Mouse (Mus musculus): ENCODE results near the gene Olfr1293-ps. TPM values are rescaled to one million over a fixed set of nuclear protein-coding genes. Genes with fewer than 3 reads are reported as not detected.

Olfr1293-ps gene
- polyA plus RNA-seq (2011; ENCODE audit: insufficient read depth, insufficient read length, low read depth, missing spikeins): not detected in 2 replicates

DNA sequence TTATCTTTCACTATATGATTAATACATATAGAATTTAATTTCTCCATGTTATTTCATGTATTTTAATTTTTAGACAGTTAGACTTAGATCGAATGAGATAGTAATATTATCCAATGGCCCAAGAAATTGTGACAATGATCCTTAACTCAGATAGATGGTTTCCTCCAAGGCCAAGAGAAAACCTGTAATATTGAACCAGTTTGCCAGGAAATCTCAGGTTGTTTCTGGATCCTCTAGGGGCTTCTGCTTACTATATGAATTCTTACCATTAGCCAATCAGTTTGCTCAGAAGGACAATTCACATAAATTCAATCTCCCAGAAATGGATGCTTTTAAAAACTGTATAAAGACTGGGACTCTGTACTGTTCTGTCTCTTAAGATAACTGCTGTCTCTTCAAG is at the start of gene Olfr1293-ps:
Gene Olfr1293-ps, plus strand, starts transcription at position 301 of the 400 bp plus-strand sequence.
- Histone ChIP-seq H3K36me3 (ENCODE audit: control insufficient read depth, insufficient read depth, low read length, poor library complexity, severe bottlenecking) (no peaks in the 10 kb centered on the region), H3K4me1 (ENCODE audit: control insufficient read depth, insufficient read depth, low read length) (no peaks in the 10 kb centered on the region), H3K4me3 (ENCODE audit: low read depth, low read length) (no peak within 1 kb of the TSS), H3K9me3 (replicated peaks; ENCODE audit: control insufficient read depth, insufficient read depth, low read length, poor library complexity, severe bottlenecking) (peaks cover 1% of the 10 kb centered on the region; the same call in 1 of the 2 replicates), H3K9ac (ENCODE audit: low read depth, poor library complexity, severe bottlenecking) (no peak within 1 kb of the TSS), H3K27me3 (ENCODE audit: control insufficient read depth, insufficient read depth, low read length, poor library complexity, severe bottlenecking) (no peaks in the 10 kb centered on the region), H3K27ac (ENCODE audit: insufficient read depth, low read length) (no peak within 1 kb of the TSS)
- no peak for TF ChIP-seq POLR2A (IDR thresholded peaks at IDR 0.05; ENCODE audit: insufficient read depth, low read length)
- TF ChIP-seq CTCF (IDR thresholded peaks at IDR 0.05; ENCODE audit: low read depth, low read length): no peak
- no peak for TF ChIP-seq EP300 (IDR thresholded peaks at IDR 0.05; ENCODE audit: insufficient read depth, low read depth, low read length)

DNA sequence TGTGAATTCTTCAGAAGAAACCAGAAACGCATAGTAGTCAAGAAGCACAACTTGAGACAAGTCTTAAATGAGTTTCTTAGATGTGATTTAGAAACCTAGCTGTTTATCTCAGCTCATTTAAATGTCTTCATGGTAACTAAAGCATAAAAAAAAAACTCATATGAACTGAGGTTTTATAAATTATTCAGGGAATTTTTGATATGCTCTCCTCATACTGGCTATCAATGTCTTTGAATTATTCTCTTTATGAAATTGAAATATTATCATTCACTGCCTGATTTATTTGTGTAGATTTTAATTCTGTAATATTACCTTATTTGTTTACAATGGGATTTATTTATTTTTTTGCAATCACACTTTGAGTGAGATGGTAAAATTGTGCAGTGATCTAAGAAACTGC is 44.5 kb upstream of the Olfr1293-ps start, which contains the start of gene Olfr1289:
Gene Olfr1289, plus strand, starts transcription at position 301 of the 400 bp plus-strand sequence.
- H3K36me3 ChIP-seq (ENCODE audit: control insufficient read depth, insufficient read depth, low read length, poor library complexity, severe bottlenecking): no peaks in the 10 kb centered on the region
- no peaks in the 10 kb centered on the region for H3K9me3 ChIP-seq (replicated peaks; ENCODE audit: control insufficient read depth, insufficient read depth, low read length, poor library complexity, severe bottlenecking)
- no peak within 1 kb of the TSS for H3K9ac ChIP-seq (ENCODE audit: low read depth, poor library complexity, severe bottlenecking)
- no peak within 1 kb of the TSS for H3K4me3 ChIP-seq (ENCODE audit: low read depth, low read length)
- H3K4me1 ChIP-seq (ENCODE audit: control insufficient read depth, insufficient read depth, low read length): no peaks in the 10 kb centered on the region
- H3K27ac ChIP-seq (ENCODE audit: insufficient read depth, low read length): no peak within 1 kb of the TSS
- TF ChIP-seq CTCF (IDR thresholded peaks at IDR 0.05; ENCODE audit: low read depth, low read length) (no peak), POLR2A (IDR thresholded peaks at IDR 0.05; ENCODE audit: insufficient read depth, low read length) (no peak), EP300 (IDR thresholded peaks at IDR 0.05; ENCODE audit: insufficient read depth, low read depth, low read length) (no peak)
- H3K27me3 ChIP-seq (ENCODE audit: control insufficient read depth, insufficient read depth, low read length, poor library complexity, severe bottlenecking): no peaks in the 10 kb centered on the region

DNA sequence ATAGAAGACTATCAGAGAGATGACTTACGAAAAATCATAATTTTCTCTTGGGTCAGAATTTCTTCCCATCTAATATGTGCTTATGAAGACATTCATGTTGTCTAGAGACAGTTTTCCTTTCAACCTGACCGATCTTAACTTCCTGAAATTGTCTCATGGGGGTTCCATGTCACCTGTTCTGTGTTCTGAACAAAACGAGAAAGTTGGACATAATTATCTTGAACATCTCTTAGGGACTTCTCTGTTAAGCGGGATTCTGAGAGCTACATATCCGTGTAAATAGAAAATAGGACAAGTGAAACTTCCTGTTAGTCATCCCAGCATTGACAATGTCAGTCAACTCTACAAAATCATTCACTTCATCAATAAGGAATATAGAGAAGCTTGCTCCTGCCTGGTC is 31.3 kb upstream of the Olfr1293-ps start, which contains the start of gene Olfr1290:
Gene Olfr1290, minus strand, starts transcription at position 101 of the 400 bp plus-strand sequence.
- H3K4me1 ChIP-seq (ENCODE audit: control insufficient read depth, insufficient read depth, low read length): no peaks in the 10 kb centered on the region
- no peak for TF ChIP-seq POLR2A (IDR thresholded peaks at IDR 0.05; ENCODE audit: insufficient read depth, low read length)
- TF ChIP-seq CTCF (IDR thresholded peaks at IDR 0.05; ENCODE audit: low read depth, low read length): no peak
- no peak for TF ChIP-seq EP300 (IDR thresholded peaks at IDR 0.05; ENCODE audit: insufficient read depth, low read depth, low read length)
- no peaks in the 10 kb centered on the region for H3K36me3 ChIP-seq (ENCODE audit: control insufficient read depth, insufficient read depth, low read length, poor library complexity, severe bottlenecking)
- no peak within 1 kb of the TSS for H3K9ac ChIP-seq (ENCODE audit: low read depth, poor library complexity, severe bottlenecking)
- no peaks in the 10 kb centered on the region for H3K27me3 ChIP-seq (ENCODE audit: control insufficient read depth, insufficient read depth, low read length, poor library complexity, severe bottlenecking)
- H3K4me3 ChIP-seq (ENCODE audit: low read depth, low read length): no peak within 1 kb of the TSS
- no peak within 1 kb of the TSS for H3K27ac ChIP-seq (ENCODE audit: insufficient read depth, low read length)
- H3K9me3 ChIP-seq (replicated peaks; ENCODE audit: control insufficient read depth, insufficient read depth, low read length, poor library complexity, severe bottlenecking): no peaks in the 10 kb centered on the region

DNA sequence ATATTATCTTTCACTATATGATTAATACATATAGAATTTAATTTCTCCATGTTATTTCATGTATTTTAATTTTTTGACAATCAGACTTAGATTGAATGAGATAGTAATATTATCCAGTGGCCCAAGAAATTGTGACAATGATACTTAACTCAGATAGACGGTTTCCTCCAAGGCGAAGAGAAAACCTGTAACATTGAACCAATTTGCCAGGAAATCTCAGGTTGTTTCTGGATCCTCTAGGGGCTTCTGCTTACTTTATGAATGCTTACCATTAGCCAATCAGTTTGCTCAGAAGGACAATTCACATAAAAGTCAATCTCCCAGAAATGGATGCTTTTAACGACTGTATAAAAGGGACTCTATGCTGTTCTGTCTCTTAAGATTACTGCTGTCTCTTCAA is 28.1 kb upstream of the Olfr1293-ps start, which contains the start of gene Olfr1291-ps1:
Gene Olfr1291-ps1, plus strand, starts transcription at position 301 of the 400 bp plus-strand sequence.
- H3K27me3 ChIP-seq (ENCODE audit: control insufficient read depth, insufficient read depth, low read length, poor library complexity, severe bottlenecking): no peaks in the 10 kb centered on the region
- H3K4me3 ChIP-seq (ENCODE audit: low read depth, low read length): no peak within 1 kb of the TSS
- H3K4me1 ChIP-seq (ENCODE audit: control insufficient read depth, insufficient read depth, low read length): no peaks in the 10 kb centered on the region
- no peaks in the 10 kb centered on the region for H3K9me3 ChIP-seq (replicated peaks; ENCODE audit: control insufficient read depth, insufficient read depth, low read length, poor library complexity, severe bottlenecking)
- no peak within 1 kb of the TSS for H3K27ac ChIP-seq (ENCODE audit: insufficient read depth, low read length)
- TF ChIP-seq EP300 (IDR thresholded peaks at IDR 0.05; ENCODE audit: insufficient read depth, low read depth, low read length): no peak
- no peak for TF ChIP-seq CTCF (IDR thresholded peaks at IDR 0.05; ENCODE audit: low read depth, low read length)
- TF ChIP-seq POLR2A (IDR thresholded peaks at IDR 0.05; ENCODE audit: insufficient read depth, low read length): no peak
- no peak within 1 kb of the TSS for H3K9ac ChIP-seq (ENCODE audit: low read depth, poor library complexity, severe bottlenecking)
- H3K36me3 ChIP-seq (ENCODE audit: control insufficient read depth, insufficient read depth, low read length, poor library complexity, severe bottlenecking): no peaks in the 10 kb centered on the region

DNA sequence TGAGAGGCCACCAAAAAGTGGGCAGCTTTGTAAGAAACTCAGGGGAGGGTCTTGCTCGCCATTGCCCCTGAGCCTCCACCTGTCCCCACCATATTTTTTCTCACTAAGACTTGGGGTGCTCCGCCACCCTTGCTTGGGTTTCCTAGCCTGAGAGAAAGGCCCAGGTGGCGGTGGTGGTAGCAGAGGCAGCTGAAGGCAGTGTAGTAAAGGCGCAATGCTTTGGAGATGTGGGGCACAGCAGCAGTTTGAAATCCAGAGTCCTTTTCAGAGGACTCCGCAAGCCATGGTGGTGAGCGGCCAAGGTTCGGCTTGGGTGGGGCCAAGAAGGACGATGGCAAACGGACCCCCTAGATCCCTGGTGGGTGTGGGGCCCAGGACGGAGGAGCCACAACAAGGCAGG is 7.6 kb upstream of the Olfr1293-ps start:
- Histone ChIP-seq H3K9me3 (replicated peaks; ENCODE audit: control insufficient read depth, insufficient read depth, low read length, poor library complexity, severe bottlenecking) (peaks cover 7% of the 10 kb centered on the region), H3K36me3 (ENCODE audit: control insufficient read depth, insufficient read depth, low read length, poor library complexity, severe bottlenecking) (no peaks in the 10 kb centered on the region), H3K4me3 (ENCODE audit: low read depth, low read length) (no peak overlapping the region), H3K27me3 (ENCODE audit: control insufficient read depth, insufficient read depth, low read length, poor library complexity, severe bottlenecking) (no peaks in the 10 kb centered on the region), H3K9ac (ENCODE audit: low read depth, poor library complexity, severe bottlenecking) (no peak overlapping the region), H3K4me1 (ENCODE audit: control insufficient read depth, insufficient read depth, low read length) (no peaks in the 10 kb centered on the region), H3K27ac (ENCODE audit: insufficient read depth, low read length) (no peak overlapping the region)
- no peak for TF ChIP-seq CTCF (IDR thresholded peaks at IDR 0.05; ENCODE audit: low read depth, low read length)
- TF ChIP-seq EP300 (IDR thresholded peaks at IDR 0.05; ENCODE audit: insufficient read depth, low read depth, low read length): no peak
- TF ChIP-seq POLR2A (IDR thresholded peaks at IDR 0.05; ENCODE audit: insufficient read depth, low read length): no peak

DNA sequence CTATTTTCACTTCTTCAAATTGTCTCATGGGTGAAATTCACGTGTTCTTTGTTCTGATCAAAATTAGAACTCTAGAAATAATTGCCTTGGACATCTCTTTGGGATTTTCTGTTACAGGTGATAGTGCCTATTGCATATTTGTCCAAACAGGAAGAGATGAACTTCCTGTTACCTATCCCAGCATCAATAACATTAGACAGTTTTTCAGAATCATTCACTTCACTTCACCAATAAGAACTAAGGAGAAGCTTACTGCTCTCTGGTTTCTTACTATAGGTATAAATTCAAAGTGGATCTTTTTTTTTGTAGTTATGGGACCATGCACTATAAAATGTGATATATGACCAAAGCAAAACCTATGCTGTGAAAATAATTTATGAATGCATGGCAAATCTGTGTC is 15.2 kb downstream of the Olfr1293-ps start, which contains the start of gene Olfr1294:
Gene Olfr1294, minus strand, starts transcription at position 101 of the 400 bp plus-strand sequence.
- Histone ChIP-seq H3K4me1 (ENCODE audit: control insufficient read depth, insufficient read depth, low read length) (no peaks in the 10 kb centered on the region), H3K9ac (ENCODE audit: low read depth, poor library complexity, severe bottlenecking) (no peak within 1 kb of the TSS), H3K36me3 (ENCODE audit: control insufficient read depth, insufficient read depth, low read length, poor library complexity, severe bottlenecking) (no peaks in the 10 kb centered on the region), H3K4me3 (ENCODE audit: low read depth, low read length) (no peak within 1 kb of the TSS), H3K9me3 (replicated peaks; ENCODE audit: control insufficient read depth, insufficient read depth, low read length, poor library complexity, severe bottlenecking) (no peaks in the 10 kb centered on the region), H3K27ac (ENCODE audit: insufficient read depth, low read length) (no peak within 1 kb of the TSS), H3K27me3 (ENCODE audit: control insufficient read depth, insufficient read depth, low read length, poor library complexity, severe bottlenecking) (no peaks in the 10 kb centered on the region)
- TF ChIP-seq POLR2A (IDR thresholded peaks at IDR 0.05; ENCODE audit: insufficient read depth, low read length): no peak
- no peak for TF ChIP-seq CTCF (IDR thresholded peaks at IDR 0.05; ENCODE audit: low read depth, low read length)
- TF ChIP-seq EP300 (IDR thresholded peaks at IDR 0.05; ENCODE audit: insufficient read depth, low read depth, low read length): no peak

Measured in ES-Bruce4 (cell line).